Mouse (Mus musculus): ENCODE measurements at regions not wholly inside any gene's neighbourhood (a gene's known extent, or its start where the extent isn't known, plus 50 kb on each side); places are given as distances from the start of the nearest gene placed in this dataset.

- Histone ChIP-seq H3K27me3 (ENCODE audit: control insufficient read depth, insufficient read depth, low read length) (no peaks in the 10 kb centered on the region), H3K4me2 (ENCODE audit: low read depth, low read length) (no peak overlapping the region), H3K27ac (ENCODE audit: low read depth) (no peak overlapping the region), H3K9me3 (replicated peaks; ENCODE audit: control insufficient read depth, low read length) (no peaks in the 10 kb centered on the region), H3K9ac (replicated peaks; ENCODE audit: low read depth, low read length) (no peak overlapping the region), H3K4me1 (ENCODE audit: control insufficient read depth, insufficient read depth) (0 out of 2 replicates have a peak, but pooled peaks cover 2% of the 10 kb centered on the region), H3K36me3 (replicated peaks; ENCODE audit: control insufficient read depth, insufficient read depth, low read length) (no peaks in the 10 kb centered on the region), H3K4me3 (ENCODE audit: low read depth, low read length) (no peak overlapping the region)
- WGBS = 72% methylated on average over 10 of the region's 10 CpGs
- DNase-seq (ENCODE audit: low spot score) (no peak), ATAC-seq (ENCODE audit: insufficient read depth, low read depth) (no peak)
- TF ChIP-seq EP300 (IDR thresholded peaks at IDR 0.05; ENCODE audit: low read depth) (no peak), CTCF (IDR thresholded peaks at IDR 0.05; ENCODE audit: low read depth) (peak; percentile 20; the same call in 1 of the 2 replicates)
Measured at GRCm38 (mm10) chr2:72644151-72644843, 168.3 kb downstream of the Cdca7 start.

GRCm38 (mm10) chr2:72647642-72648041 is 171.7 kb downstream of the Cdca7 start:
- no peak for ATAC-seq (ENCODE audit: insufficient read depth, low read depth)
- DNase-seq (ENCODE audit: low spot score) = no peak
- WGBS = 63% methylated on average over 5 of the region's 5 CpGs
- Histone ChIP-seq H3K4me2 (ENCODE audit: low read depth, low read length) (no peak overlapping the region), H3K27ac (ENCODE audit: low read depth) (no peak overlapping the region), H3K4me1 (ENCODE audit: control insufficient read depth, insufficient read depth) (0 out of 2 replicates have a peak, but pooled peaks cover 2% of the 10 kb centered on the region), H3K9me3 (replicated peaks; ENCODE audit: control insufficient read depth, low read length) (no peaks in the 10 kb centered on the region), H3K27me3 (ENCODE audit: control insufficient read depth, insufficient read depth, low read length) (no peaks in the 10 kb centered on the region), H3K4me3 (ENCODE audit: low read depth, low read length) (no peak overlapping the region), H3K9ac (replicated peaks; ENCODE audit: low read depth, low read length) (no peak overlapping the region), H3K36me3 (replicated peaks; ENCODE audit: control insufficient read depth, insufficient read depth, low read length) (no peaks in the 10 kb centered on the region)
- TF ChIP-seq EP300 (IDR thresholded peaks at IDR 0.05; ENCODE audit: low read depth) (no peak), CTCF (IDR thresholded peaks at IDR 0.05; ENCODE audit: low read depth) (no peak)

- TF ChIP-seq CTCF (IDR thresholded peaks at IDR 0.05; ENCODE audit: low read depth) (no peak), EP300 (IDR thresholded peaks at IDR 0.05; ENCODE audit: low read depth) (no peak)
- WGBS = 32% methylated on average over 5 of the region's 5 CpGs
Measured at GRCm38 (mm10) chr2:72648294-72648693, 172.3 kb downstream of the Cdca7 start.

GRCm38 (mm10) chr2:72655864-72656263 is 179.9 kb downstream of the Cdca7 start:
- WGBS = 67% methylated on average over 9 of the region's 9 CpGs
- TF ChIP-seq CTCF (IDR thresholded peaks at IDR 0.05; ENCODE audit: low read depth) (peak; percentile 40), EP300 (IDR thresholded peaks at IDR 0.05; ENCODE audit: low read depth) (no peak)
- Histone ChIP-seq H3K4me1 (ENCODE audit: control insufficient read depth, insufficient read depth) (no peaks in the 10 kb centered on the region), H3K9ac (replicated peaks; ENCODE audit: low read depth, low read length) (no peak overlapping the region), H3K4me3 (ENCODE audit: low read depth, low read length) (no peak overlapping the region), H3K36me3 (replicated peaks; ENCODE audit: control insufficient read depth, insufficient read depth, low read length) (no peaks in the 10 kb centered on the region), H3K9me3 (replicated peaks; ENCODE audit: control insufficient read depth, low read length) (no peaks in the 10 kb centered on the region), H3K4me2 (ENCODE audit: low read depth, low read length) (no peak overlapping the region), H3K27ac (ENCODE audit: low read depth) (no peak overlapping the region), H3K27me3 (ENCODE audit: control insufficient read depth, insufficient read depth, low read length) (no peaks in the 10 kb centered on the region)
- ATAC-seq (ENCODE audit: insufficient read depth, low read depth) (no peak), DNase-seq (ENCODE audit: low spot score) (no peak)

More at GRCm38 (mm10) chr2:72648294-72648693, 172.3 kb downstream of the Cdca7 start:
- no peaks in the 10 kb centered on the region for H3K36me3 ChIP-seq (replicated peaks; ENCODE audit: control insufficient read depth, insufficient read depth, low read length)
- DNase-seq (ENCODE audit: low spot score) (no peak), ATAC-seq (ENCODE audit: insufficient read depth, low read depth) (no peak)
- no peak overlapping the region for H3K4me2 ChIP-seq (ENCODE audit: low read depth, low read length)
- 0 out of 2 replicates have a peak, but pooled peaks cover 2% of the 10 kb centered on the region for H3K4me1 ChIP-seq (ENCODE audit: control insufficient read depth, insufficient read depth)
- H3K4me3 ChIP-seq (ENCODE audit: low read depth, low read length) = no peak overlapping the region
- no peaks in the 10 kb centered on the region for H3K27me3 ChIP-seq (ENCODE audit: control insufficient read depth, insufficient read depth, low read length)
- H3K27ac ChIP-seq (ENCODE audit: low read depth) = no peak overlapping the region
- no peak overlapping the region for H3K9ac ChIP-seq (replicated peaks; ENCODE audit: low read depth, low read length)
- H3K9me3 ChIP-seq (replicated peaks; ENCODE audit: control insufficient read depth, low read length) = no peaks in the 10 kb centered on the region

GRCm38 (mm10) chr2:72657101-72657920 is 181.4 kb downstream of the Cdca7 start:
- Histone ChIP-seq H3K9me3 (replicated peaks; ENCODE audit: control insufficient read depth, low read length) (no peaks in the 10 kb centered on the region), H3K4me2 (ENCODE audit: low read depth, low read length) (no peak overlapping the region), H3K9ac (replicated peaks; ENCODE audit: low read depth, low read length) (no peak overlapping the region), H3K27me3 (ENCODE audit: control insufficient read depth, insufficient read depth, low read length) (no peaks in the 10 kb centered on the region), H3K4me1 (ENCODE audit: control insufficient read depth, insufficient read depth) (no peaks in the 10 kb centered on the region), H3K27ac (ENCODE audit: low read depth) (no peak overlapping the region), H3K4me3 (ENCODE audit: low read depth, low read length) (no peak overlapping the region), H3K36me3 (replicated peaks; ENCODE audit: control insufficient read depth, insufficient read depth, low read length) (no peaks in the 10 kb centered on the region)
- ATAC-seq (ENCODE audit: insufficient read depth, low read depth) (no peak), DNase-seq (ENCODE audit: low spot score) (no peak)
- 57% methylated on average over 10 of the region's 10 CpGs for WGBS
- TF ChIP-seq CTCF (IDR thresholded peaks at IDR 0.05; ENCODE audit: low read depth) (no peak), EP300 (IDR thresholded peaks at IDR 0.05; ENCODE audit: low read depth) (no peak)

Measured in heart, postnatal 0 days (tissue).